Mouse (Mus musculus): ENCODE measurements around the gene Trp53tg5. TPM values are rescaled to one million over a fixed set of nuclear protein-coding genes. Genes with fewer than 3 reads are reported as not detected.

The Trp53tg5 gene
- polyA plus RNA-seq, 1 experiment from 2014 or later: not detected

DNA sequence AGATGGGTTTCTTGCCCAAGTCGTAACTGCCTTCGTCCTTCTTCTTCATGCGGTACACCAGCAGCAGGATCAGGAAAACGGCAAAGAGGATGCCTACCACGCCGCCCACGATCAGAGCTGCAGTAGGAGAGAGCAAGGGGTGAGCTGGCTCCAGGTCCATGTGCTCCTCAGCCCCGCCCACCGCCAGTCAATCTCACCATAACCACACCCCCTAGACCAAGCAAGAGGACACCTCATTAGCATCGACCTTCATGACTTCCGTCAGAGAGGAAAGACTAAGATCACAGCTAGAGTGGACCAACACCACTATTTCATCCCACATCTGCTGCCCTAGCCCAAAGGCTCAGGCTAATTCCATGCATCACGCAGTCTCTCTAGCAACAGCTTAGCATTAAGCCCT lies 47.4 kb downstream of the Trp53tg5 start:
- Histone ChIP-seq H3K9ac (ENCODE audit: low read length) (no peak overlapping the region), H3K4me3 (ENCODE audit: low read depth, low read length) (no peak overlapping the region), H3K4me1 (ENCODE audit: control insufficient read depth, insufficient read depth, low read length) (no peaks in the 10 kb centered on the region), H3K27me3 (ENCODE audit: control insufficient read depth, insufficient read depth, low read length) (peaks cover 3% of the 10 kb centered on the region; the same call in 1 of the 2 replicates), H3K4me2 (ENCODE audit: low read depth) (no peak overlapping the region), H3K36me3 (ENCODE audit: control insufficient read depth, insufficient read depth, low read length) (no peaks in the 10 kb centered on the region), H3K9me3 (ENCODE audit: control insufficient read depth, low read length) (no peaks in the 10 kb centered on the region), H3K27ac (ENCODE audit: low read depth, low read length) (no peak overlapping the region)
- no peak for ATAC-seq (ENCODE audit: insufficient read depth, low FRiP score, low TSS enrichment)
- no peak for DNase-seq (ENCODE audit: low spot score)
- WGBS: 24% methylated on average over 12 of the region's 12 CpGs

DNA sequence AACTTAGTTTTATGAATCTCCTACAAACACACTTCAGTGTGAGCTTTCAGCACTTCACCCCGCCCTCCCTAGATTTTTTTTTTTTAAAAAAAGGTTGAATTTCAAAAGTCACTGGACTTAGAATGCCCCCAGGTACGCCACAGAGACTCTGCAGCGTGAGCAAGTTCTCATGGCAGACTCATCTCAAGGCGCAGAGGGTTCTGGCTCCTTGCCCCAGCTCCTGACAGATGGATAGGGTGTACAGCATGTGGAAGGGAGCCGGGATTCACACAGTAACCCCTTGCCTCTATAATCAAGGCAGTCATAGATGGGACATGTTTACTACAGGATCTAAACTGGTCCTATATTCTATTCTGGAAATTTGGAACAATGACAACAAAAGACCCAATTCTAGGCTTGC lies 48.1 kb downstream of the Trp53tg5 start:
- Histone ChIP-seq H3K27me3 (ENCODE audit: control insufficient read depth, insufficient read depth, low read length) (peaks cover 3% of the 10 kb centered on the region; the same call in 1 of the 2 replicates), H3K9me3 (ENCODE audit: control insufficient read depth, low read length) (no peaks in the 10 kb centered on the region), H3K9ac (ENCODE audit: low read length) (no peak overlapping the region), H3K4me3 (ENCODE audit: low read depth, low read length) (no peak overlapping the region), H3K27ac (ENCODE audit: low read depth, low read length) (no peak overlapping the region), H3K4me1 (ENCODE audit: control insufficient read depth, insufficient read depth, low read length) (no peaks in the 10 kb centered on the region), H3K36me3 (ENCODE audit: control insufficient read depth, insufficient read depth, low read length) (no peaks in the 10 kb centered on the region), H3K4me2 (ENCODE audit: low read depth) (no peak overlapping the region)
- no peak for DNase-seq (ENCODE audit: low spot score)
- WGBS: 85% methylated on average over 5 of the region's 5 CpGs
- ATAC-seq (ENCODE audit: insufficient read depth, low FRiP score, low TSS enrichment): no peak

- ATAC-seq (ENCODE audit: insufficient read depth, low FRiP score, low TSS enrichment): no peak
- no peaks in the 10 kb centered on the region for H3K9me3 ChIP-seq (ENCODE audit: control insufficient read depth, low read length)
- WGBS: 88% methylated on average over 8 of the region's 8 CpGs
- no peak overlapping the region for H3K4me2 ChIP-seq (ENCODE audit: low read depth)
- no peak overlapping the region for H3K27ac ChIP-seq (ENCODE audit: low read depth, low read length)
- H3K9ac ChIP-seq (ENCODE audit: low read length): no peak overlapping the region
- peaks cover 1% of the 10 kb centered on the region; the same call in 1 of the 2 replicates for H3K27me3 ChIP-seq (ENCODE audit: control insufficient read depth, insufficient read depth, low read length)
- H3K36me3 ChIP-seq (ENCODE audit: control insufficient read depth, insufficient read depth, low read length): no peaks in the 10 kb centered on the region
- no peak overlapping the region for H3K4me3 ChIP-seq (ENCODE audit: low read depth, low read length)
- no peaks in the 10 kb centered on the region for H3K4me1 ChIP-seq (ENCODE audit: control insufficient read depth, insufficient read depth, low read length)
- no peak for DNase-seq (ENCODE audit: low spot score)
Observed at GRCm38 (mm10) chr2:164424406-164424805, 49.1 kb downstream of the Trp53tg5 start.

- no peak overlapping the region for H3K27ac ChIP-seq (ENCODE audit: low read depth, low read length)
- no peaks in the 10 kb centered on the region for H3K9me3 ChIP-seq (ENCODE audit: control insufficient read depth, low read length)
- no peaks in the 10 kb centered on the region for H3K27me3 ChIP-seq (ENCODE audit: control insufficient read depth, insufficient read depth, low read length)
- DNase-seq (ENCODE audit: low spot score) (no peak), ATAC-seq (ENCODE audit: insufficient read depth, low FRiP score, low TSS enrichment) (no peak)
- no peak overlapping the region for H3K4me2 ChIP-seq (ENCODE audit: low read depth)
- no peak overlapping the region for H3K9ac ChIP-seq (ENCODE audit: low read length)
- H3K4me1 ChIP-seq (ENCODE audit: control insufficient read depth, insufficient read depth, low read length): no peaks in the 10 kb centered on the region
- no peak overlapping the region for H3K4me3 ChIP-seq (ENCODE audit: low read depth, low read length)
- no peaks in the 10 kb centered on the region for H3K36me3 ChIP-seq (ENCODE audit: control insufficient read depth, insufficient read depth, low read length)
- WGBS: 91% methylated on average over 11 of the region's 11 CpGs
Observed at GRCm38 (mm10) chr2:164423464-164423863, 50.1 kb downstream of the Trp53tg5 start.

DNA sequence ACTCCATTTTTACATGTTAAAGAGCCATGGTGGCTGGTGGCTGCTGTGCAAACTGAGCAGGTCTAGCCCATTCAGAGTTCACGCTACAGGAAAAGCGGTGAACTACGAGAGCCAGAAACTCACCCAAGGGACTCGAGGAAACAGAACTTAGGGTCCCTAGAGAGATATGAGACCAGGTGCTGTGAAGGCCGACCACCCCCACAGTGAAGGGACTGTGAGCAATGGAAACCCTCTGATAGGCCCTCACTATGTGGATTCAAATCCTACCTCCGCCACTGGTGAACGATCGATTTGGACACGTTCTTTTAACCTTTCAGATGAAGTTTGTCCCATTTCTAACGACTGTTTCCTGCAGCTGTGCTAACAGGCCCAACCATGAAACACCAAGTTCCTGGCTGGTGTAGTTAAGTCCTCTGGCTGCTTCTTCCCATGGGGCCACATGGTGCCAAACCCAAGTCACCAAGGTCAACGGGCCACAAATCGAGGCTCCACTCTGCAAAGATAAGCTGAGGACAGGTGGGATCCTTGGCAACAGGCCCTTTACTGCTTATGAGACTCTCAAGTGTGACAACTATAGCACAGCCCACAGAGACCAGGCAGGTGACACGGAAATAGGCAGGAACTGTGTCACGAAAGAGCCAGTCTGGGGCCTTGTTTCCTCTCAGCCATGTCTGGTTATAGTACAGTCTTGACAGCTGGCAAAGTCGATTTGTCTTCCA lies 50.7 kb downstream of the Trp53tg5 start:
- 92% methylated on average over 15 of the region's 15 CpGs for WGBS
- DNase-seq (ENCODE audit: low spot score) (no peak), ATAC-seq (ENCODE audit: insufficient read depth, low FRiP score, low TSS enrichment) (no peak)
- H3K36me3 ChIP-seq (ENCODE audit: control insufficient read depth, insufficient read depth, low read length): no peaks in the 10 kb centered on the region
- no peaks in the 10 kb centered on the region for H3K4me1 ChIP-seq (ENCODE audit: control insufficient read depth, insufficient read depth, low read length)
- H3K4me2 ChIP-seq (ENCODE audit: low read depth): no peak overlapping the region
- H3K27me3 ChIP-seq (ENCODE audit: control insufficient read depth, insufficient read depth, low read length): no peaks in the 10 kb centered on the region
- no peaks in the 10 kb centered on the region for H3K9me3 ChIP-seq (ENCODE audit: control insufficient read depth, low read length)
- no peak overlapping the region for H3K4me3 ChIP-seq (ENCODE audit: low read depth, low read length)
- no peak overlapping the region for H3K27ac ChIP-seq (ENCODE audit: low read depth, low read length)
- H3K9ac ChIP-seq (ENCODE audit: low read length): no peak overlapping the region

DNA sequence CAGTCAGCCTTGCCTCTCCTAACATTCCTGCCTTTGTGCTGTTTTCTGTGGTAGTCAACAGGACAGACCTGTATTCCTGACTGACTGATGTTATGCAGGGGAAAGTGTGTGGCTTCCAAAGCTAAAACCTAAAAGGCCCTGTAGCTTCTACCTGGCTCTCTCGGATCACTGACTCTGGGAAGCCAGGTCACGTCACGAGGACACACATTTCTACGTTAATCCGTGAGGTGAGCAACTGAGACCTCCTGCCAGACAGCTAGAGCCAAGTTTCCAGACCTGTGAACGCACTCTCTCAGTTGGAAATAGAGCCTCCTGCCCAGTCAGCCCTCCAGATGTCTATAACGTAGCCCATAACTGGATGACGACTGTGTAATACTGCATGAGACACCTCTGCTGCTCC lies 51.5 kb downstream of the Trp53tg5 start:
- WGBS: 90% methylated on average over 8 of the region's 8 CpGs
- no peak overlapping the region for H3K4me2 ChIP-seq (ENCODE audit: low read depth)
- H3K27ac ChIP-seq (ENCODE audit: low read depth, low read length): no peak overlapping the region
- no peaks in the 10 kb centered on the region for H3K27me3 ChIP-seq (ENCODE audit: control insufficient read depth, insufficient read depth, low read length)
- H3K9me3 ChIP-seq (ENCODE audit: control insufficient read depth, low read length): no peaks in the 10 kb centered on the region
- ATAC-seq (ENCODE audit: insufficient read depth, low FRiP score, low TSS enrichment): no peak
- no peaks in the 10 kb centered on the region for H3K4me1 ChIP-seq (ENCODE audit: control insufficient read depth, insufficient read depth, low read length)
- no peak overlapping the region for H3K4me3 ChIP-seq (ENCODE audit: low read depth, low read length)
- H3K9ac ChIP-seq (ENCODE audit: low read length): no peak overlapping the region
- no peaks in the 10 kb centered on the region for H3K36me3 ChIP-seq (ENCODE audit: control insufficient read depth, insufficient read depth, low read length)
- DNase-seq (ENCODE audit: low spot score): no peak

- Histone ChIP-seq H3K27me3 (ENCODE audit: control insufficient read depth, insufficient read depth, low read length) (no peaks in the 10 kb centered on the region), H3K36me3 (ENCODE audit: control insufficient read depth, insufficient read depth, low read length) (no peaks in the 10 kb centered on the region), H3K4me3 (ENCODE audit: low read depth, low read length) (no peak overlapping the region), H3K27ac (ENCODE audit: low read depth, low read length) (no peak overlapping the region), H3K4me1 (ENCODE audit: control insufficient read depth, insufficient read depth, low read length) (no peaks in the 10 kb centered on the region), H3K4me2 (ENCODE audit: low read depth) (no peak overlapping the region), H3K9me3 (ENCODE audit: control insufficient read depth, low read length) (no peaks in the 10 kb centered on the region), H3K9ac (ENCODE audit: low read length) (no peak overlapping the region)
- DNase-seq (ENCODE audit: low spot score) (no peak), ATAC-seq (ENCODE audit: insufficient read depth, low FRiP score, low TSS enrichment) (no peak)
- 89% methylated on average over 7 of the region's 7 CpGs for WGBS
Observed at GRCm38 (mm10) chr2:164421306-164421705, 52.2 kb downstream of the Trp53tg5 start.

Other genes with a start within 250 kb of the Trp53tg5 start
- gene Svs2, start 235.3 kb downstream of the Trp53tg5 start, polyA plus RNA-seq (2014; fragmentation: Nextera tagmentation; extraction: Ambion mirVana): not detected in 2 replicates
- not detected in 2 replicates for gene Svs3b, start 217.1 kb downstream of the Trp53tg5 start, polyA plus RNA-seq (2014; fragmentation: Nextera tagmentation; extraction: Ambion mirVana)
- not detected in 2 replicates for gene Svs4, start 195.3 kb downstream of the Trp53tg5 start, polyA plus RNA-seq (2014; fragmentation: Nextera tagmentation; extraction: Ambion mirVana)
- gene Svs3a, start 184.5 kb downstream of the Trp53tg5 start, polyA plus RNA-seq (2014; fragmentation: Nextera tagmentation; extraction: Ambion mirVana): not detected in 2 replicates
- gene Svs6, start 157.0 kb downstream of the Trp53tg5 start, polyA plus RNA-seq (2014; fragmentation: Nextera tagmentation; extraction: Ambion mirVana): not detected in 2 replicates
- gene Svs5, start 141.0 kb downstream of the Trp53tg5 start, polyA plus RNA-seq (2014; fragmentation: Nextera tagmentation; extraction: Ambion mirVana): not detected in 2 replicates
- 1.1 and 1.3 TPM in 2 replicates for gene Slpi, start 84.6 kb downstream of the Trp53tg5 start, polyA plus RNA-seq (2014; fragmentation: Nextera tagmentation; extraction: Ambion mirVana)
- not detected in 2 replicates for gene Rbpjl, start 70.6 kb downstream of the Trp53tg5 start, polyA plus RNA-seq (2014; fragmentation: Nextera tagmentation; extraction: Ambion mirVana)
- 0.48 and 0.61 TPM in 2 replicates for gene Matn4, start 68.6 kb downstream of the Trp53tg5 start, polyA plus RNA-seq (2014; fragmentation: Nextera tagmentation; extraction: Ambion mirVana)
- 11.0 and 11.5 TPM in 2 replicates for gene Sdc4, start 29.8 kb downstream of the Trp53tg5 start, polyA plus RNA-seq (2014; fragmentation: Nextera tagmentation; extraction: Ambion mirVana)
- 64.2 and 64.4 TPM in 2 replicates for gene Sys1, start 16.8 kb downstream of the Trp53tg5 start, polyA plus RNA-seq (2014; fragmentation: Nextera tagmentation; extraction: Ambion mirVana)
- 4.9 and 6.4 TPM in 2 replicates for gene Gm20458, start 12.8 kb downstream of the Trp53tg5 start, polyA plus RNA-seq (2014; fragmentation: Nextera tagmentation; extraction: Ambion mirVana)
- 3.5 and 4.5 TPM in 2 replicates for gene Dbndd2, start 12.4 kb upstream of the Trp53tg5 start, polyA plus RNA-seq (2014; fragmentation: Nextera tagmentation; extraction: Ambion mirVana)
- gene Pigt, start 23.8 kb upstream of the Trp53tg5 start, polyA plus RNA-seq (2014; fragmentation: Nextera tagmentation; extraction: Ambion mirVana): 55.0 and 57.4 TPM in 2 replicates
- gene Wfdc2, start 88.7 kb upstream of the Trp53tg5 start, polyA plus RNA-seq (2014; fragmentation: Nextera tagmentation; extraction: Ambion mirVana): 8.4 and 13.8 TPM in 2 replicates
- not detected in 2 replicates for gene Spint3, start 99.7 kb upstream of the Trp53tg5 start, polyA plus RNA-seq (2014; fragmentation: Nextera tagmentation; extraction: Ambion mirVana)
- not detected in 2 replicates for gene Wfdc6a, start 111.7 kb upstream of the Trp53tg5 start, polyA plus RNA-seq (2014; fragmentation: Nextera tagmentation; extraction: Ambion mirVana)
- gene Eppin, start 119.9 kb upstream of the Trp53tg5 start, polyA plus RNA-seq (2014; fragmentation: Nextera tagmentation; extraction: Ambion mirVana): not detected in 2 replicates
- not detected in 2 replicates for gene Wfdc6b, start 139.8 kb upstream of the Trp53tg5 start, polyA plus RNA-seq (2014; fragmentation: Nextera tagmentation; extraction: Ambion mirVana)
- gene Wfdc8, start 139.9 kb upstream of the Trp53tg5 start, polyA plus RNA-seq (2014; fragmentation: Nextera tagmentation; extraction: Ambion mirVana): not detected in 2 replicates
- not detected in 2 replicates for gene Wfdc16, start 165.1 kb upstream of the Trp53tg5 start, polyA plus RNA-seq (2014; fragmentation: Nextera tagmentation; extraction: Ambion mirVana)
- gene Wfdc10, start 182.3 kb upstream of the Trp53tg5 start, polyA plus RNA-seq (2014; fragmentation: Nextera tagmentation; extraction: Ambion mirVana): not detected in 2 replicates
- not detected in 2 replicates for gene Wfdc9, start 182.9 kb upstream of the Trp53tg5 start, polyA plus RNA-seq (2014; fragmentation: Nextera tagmentation; extraction: Ambion mirVana)
- not detected in 2 replicates for gene Wfdc11, start 200.4 kb upstream of the Trp53tg5 start, polyA plus RNA-seq (2014; fragmentation: Nextera tagmentation; extraction: Ambion mirVana)
- gene Wfdc13, start 211.4 kb upstream of the Trp53tg5 start, polyA plus RNA-seq (2014; fragmentation: Nextera tagmentation; extraction: Ambion mirVana): 0.30 TPM in 1 of 2 replicates, not detected in the other
- not detected in 2 replicates for gene Spint4, start 224.8 kb upstream of the Trp53tg5 start, polyA plus RNA-seq (2014; fragmentation: Nextera tagmentation; extraction: Ambion mirVana)
- not detected in 2 replicates for gene Spint5, start 241.6 kb upstream of the Trp53tg5 start, polyA plus RNA-seq (2014; fragmentation: Nextera tagmentation; extraction: Ambion mirVana)

Data from neural tube, embryonic 11.5 days (tissue).